Mouse (Mus musculus) testis, adult 2 months (tissue): ENCODE data around the gene Kcnip4.

Experiments used
- CTCF ChIP-seq: fragments of 200-500 bp; IDR thresholded peaks from 2 replicates; pipeline ENCODE4 v1.5.1; 2012; ENCODE audit warnings: low read depth, mild to moderate bottlenecking, inconsistent platforms, low read length, moderate library complexity; ENCODE audit not compliant: control insufficient read depth, insufficient read depth, insufficient replicate concordance
- POLR2A ChIP-seq: fragments of 200-500 bp; IDR thresholded peaks from 2 replicates; pipeline ENCODE4 v1.6.1; 2012; ENCODE audit warnings: low read depth, mild to moderate bottlenecking, inconsistent platforms, low read length, moderate library complexity; ENCODE audit not compliant: control insufficient read depth

DNA sequence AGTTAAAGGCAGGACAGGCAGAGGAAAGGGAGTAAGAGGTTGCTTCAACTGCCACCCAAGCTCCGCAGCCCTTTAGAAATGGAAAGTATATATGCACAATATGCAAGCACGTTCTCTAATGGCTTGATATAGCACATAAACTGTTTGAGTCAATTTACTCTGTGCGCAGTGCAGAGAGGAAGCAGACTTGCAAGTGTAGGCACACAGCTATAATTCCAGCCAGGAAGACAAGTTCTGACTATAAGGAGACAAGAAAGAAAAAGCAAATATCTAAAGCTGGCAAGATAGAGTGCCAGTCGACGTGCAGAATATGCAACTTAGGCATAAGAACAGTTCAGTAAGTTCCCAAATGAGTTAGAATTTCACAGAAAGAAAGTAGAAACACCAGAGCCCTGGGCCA is 175.2 kb downstream of the Kcnip4 start:
- TF ChIP-seq CTCF (no peak), POLR2A (no peak)
